Mouse (Mus musculus): Measurements from ENCODE around the gene Sf3b1. TPM values are rescaled to one million over a fixed set of nuclear protein-coding genes. Genes with fewer than 3 reads are reported as not detected.

Gene Sf3b1
- polyA plus RNA-seq, 1 experiment from 2014 or later: 313 TPM

- Histone ChIP-seq H3K9ac (no peak overlapping the region), H3K27ac (ENCODE audit: low read depth) (no peak overlapping the region), H3K4me2 (no peak overlapping the region), H3K36me3 (ENCODE audit: insufficient read depth) (no peaks in the 10 kb centered on the region), H3K9me3 (ENCODE audit: low read depth, low read length) (peaks cover 3% of the 10 kb centered on the region; the same call in 1 of the 2 replicates), H3K4me1 (ENCODE audit: insufficient read depth) (no peaks in the 10 kb centered on the region), H3K4me3 (ENCODE audit: low read depth, low read length) (no peak overlapping the region), H3K27me3 (ENCODE audit: insufficient read depth, low read length) (no peaks in the 10 kb centered on the region)
- DNase-seq (no peak), ATAC-seq (ENCODE audit: insufficient read depth) (no peak)
- TF ChIP-seq CTCF (IDR thresholded peaks at IDR 0.05; ENCODE audit: low read depth): no peak
- WGBS: 75% methylated on average over 3 of the region's 3 CpGs
Measured at GRCm38 (mm10) chr1:55043164-55043563, 15.9 kb upstream of the Sf3b1 start.

GRCm38 (mm10) chr1:55042246-55042645 lies 15.0 kb upstream of the Sf3b1 start:
- Histone ChIP-seq H3K9ac (no peak overlapping the region), H3K27ac (ENCODE audit: low read depth) (no peak overlapping the region), H3K9me3 (ENCODE audit: low read depth, low read length) (peaks cover 3% of the 10 kb centered on the region; the same call in 1 of the 2 replicates), H3K4me1 (ENCODE audit: insufficient read depth) (no peaks in the 10 kb centered on the region), H3K36me3 (ENCODE audit: insufficient read depth) (no peaks in the 10 kb centered on the region), H3K4me3 (ENCODE audit: low read depth, low read length) (no peak overlapping the region), H3K27me3 (ENCODE audit: insufficient read depth, low read length) (no peaks in the 10 kb centered on the region), H3K4me2 (no peak overlapping the region)
- WGBS: 47% methylated on average over 1 of the region's 1 CpGs
- TF ChIP-seq CTCF (IDR thresholded peaks at IDR 0.05; ENCODE audit: low read depth): no peak
- DNase-seq (peak; percentile 8), ATAC-seq (ENCODE audit: insufficient read depth) (no peak)

DNA sequence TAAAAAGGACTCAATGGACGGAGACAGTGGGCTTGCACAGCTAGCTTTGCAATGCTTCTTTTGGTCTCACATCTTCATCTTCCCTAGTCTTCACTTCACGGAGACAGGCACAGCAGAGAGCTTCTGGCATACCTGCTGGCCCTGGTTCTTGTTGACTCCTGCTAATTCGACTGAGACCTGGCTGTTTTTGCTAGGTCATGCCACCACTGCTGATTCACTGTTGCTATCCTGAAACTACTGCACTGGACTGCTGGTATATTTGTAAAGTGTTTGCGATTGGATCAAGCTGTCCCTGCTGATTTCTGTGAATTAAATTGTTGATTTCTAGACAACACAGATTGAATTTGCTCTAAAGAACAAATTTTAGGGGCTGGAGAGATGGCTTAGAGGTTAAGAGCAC lies 14.4 kb upstream of the Sf3b1 start:
- Histone ChIP-seq H3K4me1 (ENCODE audit: insufficient read depth) (no peaks in the 10 kb centered on the region), H3K9ac (no peak overlapping the region), H3K4me3 (ENCODE audit: low read depth, low read length) (no peak overlapping the region), H3K4me2 (no peak overlapping the region), H3K9me3 (ENCODE audit: low read depth, low read length) (peaks cover 3% of the 10 kb centered on the region; the same call in 1 of the 2 replicates), H3K36me3 (ENCODE audit: insufficient read depth) (no peaks in the 10 kb centered on the region), H3K27me3 (ENCODE audit: insufficient read depth, low read length) (no peaks in the 10 kb centered on the region), H3K27ac (ENCODE audit: low read depth) (no peak overlapping the region)
- TF ChIP-seq CTCF (IDR thresholded peaks at IDR 0.05; ENCODE audit: low read depth): no peak
- ATAC-seq (ENCODE audit: insufficient read depth) (no peak), DNase-seq (no peak)
- 85% methylated on average over 4 of the region's 4 CpGs for WGBS

DNA sequence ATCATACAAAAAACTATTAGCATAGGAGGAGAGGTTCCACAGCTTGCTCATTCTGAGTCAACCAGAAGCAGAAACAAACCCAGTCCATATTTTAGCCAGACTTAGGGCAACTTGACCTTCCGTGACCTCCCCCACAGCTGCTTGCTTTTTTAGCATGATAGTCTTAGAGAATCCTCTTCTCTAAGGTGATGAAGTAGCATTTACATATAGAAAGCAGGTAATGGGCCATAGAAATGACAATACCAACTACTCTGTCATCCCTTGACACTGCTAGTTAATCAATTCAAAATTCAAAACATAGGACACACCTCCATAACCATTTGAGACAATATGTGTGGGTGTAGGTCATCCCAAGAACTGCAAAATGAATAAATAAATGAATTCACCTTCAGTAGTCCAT lies 12.7 kb upstream of the Sf3b1 start:
- 85% methylated on average over 1 of the region's 1 CpGs for WGBS
- peaks cover 3% of the 10 kb centered on the region; the same call in 1 of the 2 replicates for H3K9me3 ChIP-seq (ENCODE audit: low read depth, low read length)
- no peak overlapping the region for H3K9ac ChIP-seq
- ATAC-seq (ENCODE audit: insufficient read depth): no peak
- no peaks in the 10 kb centered on the region for H3K36me3 ChIP-seq (ENCODE audit: insufficient read depth)
- no peaks in the 10 kb centered on the region for H3K27me3 ChIP-seq (ENCODE audit: insufficient read depth, low read length)
- H3K4me1 ChIP-seq (ENCODE audit: insufficient read depth): no peaks in the 10 kb centered on the region
- no peak overlapping the region for H3K4me3 ChIP-seq (ENCODE audit: low read depth, low read length)
- H3K4me2 ChIP-seq: no peak overlapping the region
- H3K27ac ChIP-seq (ENCODE audit: low read depth): no peak overlapping the region
- no peak for DNase-seq
- no peak for TF ChIP-seq CTCF (IDR thresholded peaks at IDR 0.05; ENCODE audit: low read depth)

- H3K27me3 ChIP-seq (ENCODE audit: insufficient read depth, low read length): no peaks in the 10 kb centered on the region
- no peak for DNase-seq
- no peaks in the 10 kb centered on the region for H3K9me3 ChIP-seq (ENCODE audit: low read depth, low read length)
- no peak overlapping the region for H3K4me3 ChIP-seq (ENCODE audit: low read depth, low read length)
- no peaks in the 10 kb centered on the region for H3K36me3 ChIP-seq (ENCODE audit: insufficient read depth)
- TF ChIP-seq CTCF (IDR thresholded peaks at IDR 0.05; ENCODE audit: low read depth): no peak
- H3K27ac ChIP-seq (ENCODE audit: low read depth): no peak overlapping the region
- H3K4me1 ChIP-seq (ENCODE audit: insufficient read depth): no peaks in the 10 kb centered on the region
- no peak overlapping the region for H3K4me2 ChIP-seq
- H3K9ac ChIP-seq: no peak overlapping the region
- no peak for ATAC-seq (ENCODE audit: insufficient read depth)
Measured at GRCm38 (mm10) chr1:55031026-55031779, 3.9 kb upstream of the Sf3b1 start.

DNA sequence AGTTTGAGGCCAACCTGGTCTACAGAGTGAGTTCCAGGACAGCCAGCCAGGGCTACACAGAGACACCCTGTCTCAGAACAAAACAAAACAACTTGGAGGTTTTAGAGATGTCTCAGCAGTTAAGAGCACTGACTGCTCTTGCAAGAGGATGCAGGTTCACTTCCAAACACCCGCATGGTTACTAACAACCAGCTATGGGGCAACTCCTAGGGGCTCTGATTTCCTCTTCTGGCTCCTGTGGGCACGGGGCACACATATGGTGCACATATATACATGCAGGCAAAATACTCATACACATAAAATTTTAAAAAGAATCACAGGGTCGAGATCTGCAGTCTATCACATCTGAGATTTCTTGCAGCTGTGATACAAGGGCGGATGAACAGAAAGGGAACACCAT lies 2.2 kb upstream of the Sf3b1 start:
- H3K4me1 ChIP-seq (ENCODE audit: insufficient read depth): peaks cover 5% of the 10 kb centered on the region; the same call in 1 of the 2 replicates
- no peak overlapping the region for H3K4me2 ChIP-seq
- no peak for TF ChIP-seq CTCF (IDR thresholded peaks at IDR 0.05; ENCODE audit: low read depth)
- WGBS: 68% methylated on average over 4 of the region's 4 CpGs
- no peak overlapping the region for H3K9ac ChIP-seq
- no peaks in the 10 kb centered on the region for H3K9me3 ChIP-seq (ENCODE audit: low read depth, low read length)
- no peak overlapping the region for H3K27ac ChIP-seq (ENCODE audit: low read depth)
- DNase-seq (no peak), ATAC-seq (ENCODE audit: insufficient read depth) (no peak)
- no peaks in the 10 kb centered on the region for H3K36me3 ChIP-seq (ENCODE audit: insufficient read depth)
- H3K27me3 ChIP-seq (ENCODE audit: insufficient read depth, low read length): no peaks in the 10 kb centered on the region
- H3K4me3 ChIP-seq (ENCODE audit: low read depth, low read length): no peak overlapping the region

DNA sequence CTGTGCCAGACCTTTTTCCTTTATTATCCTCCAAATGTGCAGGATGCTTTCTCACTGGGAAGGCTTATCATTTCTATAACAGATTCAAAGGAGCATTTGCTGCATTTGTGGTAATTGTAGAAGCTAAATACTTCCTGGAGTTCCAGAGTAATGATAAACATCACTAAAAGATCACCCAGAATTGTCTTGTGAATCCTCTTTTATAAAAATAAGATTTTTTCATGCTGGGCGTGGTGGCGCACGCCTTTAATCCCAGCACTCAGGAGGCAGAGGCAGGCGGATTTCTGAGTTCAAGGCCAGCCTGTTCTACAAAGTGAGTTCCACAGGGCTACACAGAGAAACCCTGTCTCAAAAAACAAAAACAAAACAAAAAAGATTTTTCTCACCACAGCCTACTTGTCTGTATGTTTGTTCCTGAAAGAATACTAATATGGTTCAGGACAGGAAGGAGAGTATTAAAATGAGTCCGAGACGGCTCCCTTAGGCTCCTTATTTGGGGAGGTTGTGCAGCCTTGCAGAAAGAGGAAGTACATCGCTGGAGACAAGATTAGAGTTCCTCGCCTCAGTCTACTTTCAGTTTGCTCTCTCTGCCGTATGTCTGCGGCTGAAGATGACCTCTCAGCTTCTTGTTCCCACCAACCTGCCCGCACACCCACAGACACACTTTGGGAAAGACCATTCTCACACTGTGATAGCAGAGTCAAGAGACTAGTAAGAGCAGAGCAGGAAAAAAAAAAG lies 1.4 kb upstream of the Sf3b1 start:
- no peak for TF ChIP-seq CTCF (IDR thresholded peaks at IDR 0.05; ENCODE audit: low read depth)

More for the DNA sequence above, 1.4 kb upstream of the Sf3b1 start:
- Histone ChIP-seq H3K9me3 (ENCODE audit: low read depth, low read length) (no peaks in the 10 kb centered on the region), H3K4me1 (ENCODE audit: insufficient read depth) (peaks cover 5% of the 10 kb centered on the region; the same call in 1 of the 2 replicates), H3K4me3 (ENCODE audit: low read depth, low read length) (no peak overlapping the region), H3K36me3 (ENCODE audit: insufficient read depth) (no peaks in the 10 kb centered on the region), H3K27me3 (ENCODE audit: insufficient read depth, low read length) (no peaks in the 10 kb centered on the region), H3K4me2 (no peak overlapping the region), H3K9ac (no peak overlapping the region), H3K27ac (ENCODE audit: low read depth) (no peak overlapping the region)
- 74% methylated on average over 11 of the region's 11 CpGs for WGBS
- ATAC-seq (ENCODE audit: insufficient read depth) (no peak), DNase-seq (peak; percentile 13)

Data from lung, embryonic 14.5 days (tissue).